Mouse (Mus musculus) myocyte (in vitro differentiated cells): Measurements from ENCODE around the gene Yy2.

ENCODE experiments used
- CEBPB ChIP-seq: IDR thresholded peaks from 2 replicates; pipeline ENCODE4 v1.6.1; 2011; ENCODE audit warnings: mild to moderate bottlenecking, moderate library complexity; ENCODE audit not compliant: poor library complexity, insufficient read depth, severe bottlenecking
- TCF12 ChIP-seq: IDR thresholded peaks from one replicate; pipeline ENCODE4 v1.6.1; 2011; ENCODE audit warnings: mild to moderate bottlenecking, control low read depth; ENCODE audit not compliant: poor library complexity, insufficient read depth, severe bottlenecking

DNA sequence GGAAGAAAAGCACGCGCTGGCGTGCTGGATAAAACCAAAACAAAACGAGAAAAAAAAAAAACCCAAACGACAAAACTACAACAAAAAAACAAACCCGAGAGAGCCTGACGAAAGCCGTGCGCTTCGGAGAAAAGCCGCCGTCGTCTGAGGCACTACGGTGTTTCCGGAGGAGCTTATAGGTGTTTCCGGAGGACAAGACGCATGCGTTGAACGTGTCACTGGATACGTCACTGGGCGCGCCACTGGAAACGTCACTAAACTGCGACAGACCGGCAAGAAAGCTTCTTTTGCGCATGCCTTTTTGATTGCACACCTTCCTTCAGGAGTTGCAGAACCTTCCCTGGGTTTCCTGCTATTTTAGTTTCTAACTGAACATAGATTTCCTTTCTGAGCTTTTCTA, at the start of gene Yy2:
- TF ChIP-seq CEBPB (no peak), TCF12 (no peak)
